Mouse (Mus musculus) hindbrain, embryonic 14.5 days (tissue): ENCODE measurements around the gene Slc25a21. TPM values are rescaled to one million over a fixed set of nuclear protein-coding genes. Genes with fewer than 3 reads are reported as not detected.

ENCODE experiments used
- ATAC-seq: fragments of 200-750 bp; cut with Nextera tagmentation; 2 replicates; pipeline ENCODE4 v1.8.0; 2017; ENCODE audit warnings: moderate number of reproducible peaks, mild to moderate bottlenecking, moderate TSS enrichment, moderate library complexity; ENCODE audit not compliant: low FRiP score
- DNase-seq: peaks from one replicate; pipeline ENCODE4 v3.0.0-alpha.2; 2015; ENCODE audit warnings: low spot score
- H3K27ac ChIP-seq: fragments of 300-500 bp; sonication (generic); 2 replicates; pipeline ENCODE4 v1.5.1; 2014; ENCODE audit warnings: mild to moderate bottlenecking, moderate library complexity
- H3K27me3 ChIP-seq: fragments of 300-500 bp; sonication (generic); 2 replicates; pipeline ENCODE4 v1.6.1; 2014; ENCODE audit warnings: mild to moderate bottlenecking, low read length, mixed read lengths; ENCODE audit not compliant: control insufficient read depth, insufficient read depth
- H3K36me3 ChIP-seq: fragments of 300-500 bp; sonication (generic); replicated peaks from 2 replicates; pipeline ENCODE4 v1.6.1; 2014; ENCODE audit not compliant: control insufficient read depth, insufficient read depth
- H3K4me1 ChIP-seq: fragments of 300-500 bp; sonication (generic); replicated peaks from 2 replicates; pipeline ENCODE4 v1.6.1; 2014; ENCODE audit warnings: antibody characterized with exemption, low read length, mixed read lengths; ENCODE audit not compliant: control insufficient read depth, insufficient read depth
- H3K4me2 ChIP-seq: fragments of 300-500 bp; sonication (generic); replicated peaks from 2 replicates; pipeline ENCODE4 v1.6.1; 2014; ENCODE audit warnings: mild to moderate bottlenecking, moderate library complexity
- H3K4me3 ChIP-seq: fragments of 300-500 bp; sonication (generic); replicated peaks from 2 replicates; pipeline ENCODE4 v1.5.1; 2014; ENCODE audit warnings: mild to moderate bottlenecking, low read length
- H3K9ac ChIP-seq: fragments of 300-500 bp; sonication (generic); 2 replicates; pipeline ENCODE4 v1.6.1; 2014
- H3K9me3 ChIP-seq: fragments of 300-500 bp; sonication (generic); 2 replicates; pipeline ENCODE4 v1.6.1; 2016; ENCODE audit warnings: low read length; ENCODE audit not compliant: control insufficient read depth
- WGBS: fragments of 180-500 bp; shearing (Covaris S2); extraction: QIAGEN DNeasy Blood & Tissue Kit; methylation state at CpG from one replicate; pipeline ENCODE4 v1.1.7; 2014; 5-methylcytosine and 5-hydroxymethylcytosine counted together
- polyA plus RNA-seq: library from polyadenylated mRNA; unstranded; fragments of >200 nt; fragmentation: Nextera tagmentation; extraction: Ambion mirVana; gene quantifications from 2 replicates; pipeline ENCODE4 v1.2.1, GENCODE M21; 2014

The Slc25a21 gene
- polyA plus RNA-seq, 1 experiment from 2014 or later: 0.36 TPM

- Histone ChIP-seq H3K27me3 (no peaks in the 10 kb centered on the region), H3K4me2 (no peak overlapping the region), H3K27ac (no peak overlapping the region), H3K4me1 (no peaks in the 10 kb centered on the region), H3K9ac (no peak overlapping the region), H3K36me3 (no peaks in the 10 kb centered on the region), H3K9me3 (no peaks in the 10 kb centered on the region), H3K4me3 (no peak overlapping the region)
- ATAC-seq (no peak), DNase-seq (no peak)
- WGBS: 67% methylated on average over 3 of the region's 3 CpGs
Observed at GRCm38 (mm10) chr12:57158266-57158665, 39.0 kb downstream of the Slc25a21 start.

GRCm38 (mm10) chr12:57138937-57139336 lies 58.3 kb downstream of the Slc25a21 start:
- Histone ChIP-seq H3K27ac (no peak overlapping the region), H3K4me2 (no peak overlapping the region), H3K9me3 (no peaks in the 10 kb centered on the region), H3K9ac (no peak overlapping the region), H3K36me3 (no peaks in the 10 kb centered on the region), H3K27me3 (no peaks in the 10 kb centered on the region), H3K4me1 (no peaks in the 10 kb centered on the region), H3K4me3 (no peak overlapping the region)
- WGBS: 74% methylated on average over 1 of the region's 1 CpGs
- ATAC-seq: no peak
- DNase-seq: no peak

GRCm38 (mm10) chr12:57137809-57138208 lies 59.5 kb downstream of the Slc25a21 start:
- no peak overlapping the region for H3K27ac ChIP-seq
- H3K4me2 ChIP-seq: no peak overlapping the region
- H3K4me3 ChIP-seq: no peak overlapping the region
- H3K9me3 ChIP-seq: no peaks in the 10 kb centered on the region
- ATAC-seq (no peak), DNase-seq (no peak)
- H3K27me3 ChIP-seq: no peaks in the 10 kb centered on the region
- no peaks in the 10 kb centered on the region for H3K4me1 ChIP-seq
- 88% methylated on average over 2 of the region's 2 CpGs for WGBS
- H3K36me3 ChIP-seq: no peaks in the 10 kb centered on the region
- no peak overlapping the region for H3K9ac ChIP-seq

- Histone ChIP-seq H3K27ac (no peak overlapping the region), H3K4me1 (no peaks in the 10 kb centered on the region), H3K36me3 (no peaks in the 10 kb centered on the region), H3K9ac (no peak overlapping the region), H3K9me3 (no peaks in the 10 kb centered on the region), H3K27me3 (no peaks in the 10 kb centered on the region), H3K4me2 (no peak overlapping the region), H3K4me3 (no peak overlapping the region)
- WGBS: 43% methylated on average over 8 of the region's 8 CpGs
- DNase-seq (no peak), ATAC-seq (no peak)
Observed at GRCm38 (mm10) chr12:57118602-57119001, 78.7 kb downstream of the Slc25a21 start.

GRCm38 (mm10) chr12:57115516-57115915 lies 81.8 kb downstream of the Slc25a21 start:
- DNase-seq (no peak), ATAC-seq (no peak)
- no peaks in the 10 kb centered on the region for H3K9me3 ChIP-seq
- no peak overlapping the region for H3K4me3 ChIP-seq
- H3K36me3 ChIP-seq: no peaks in the 10 kb centered on the region
- WGBS: 91% methylated on average over 10 of the region's 10 CpGs
- H3K9ac ChIP-seq: no peak overlapping the region
- H3K4me1 ChIP-seq: no peaks in the 10 kb centered on the region
- no peaks in the 10 kb centered on the region for H3K27me3 ChIP-seq
- H3K27ac ChIP-seq: no peak overlapping the region
- H3K4me2 ChIP-seq: no peak overlapping the region

- WGBS: 89% methylated on average over 4 of the region's 4 CpGs
Observed at GRCm38 (mm10) chr12:57109363-57109762, 87.9 kb downstream of the Slc25a21 start.

GRCm38 (mm10) chr12:57102322-57102721 lies 95.0 kb downstream of the Slc25a21 start:
- H3K9ac ChIP-seq: no peak overlapping the region
- no peak overlapping the region for H3K4me3 ChIP-seq
- no peak overlapping the region for H3K4me2 ChIP-seq
- H3K27me3 ChIP-seq: no peaks in the 10 kb centered on the region
- H3K4me1 ChIP-seq: no peaks in the 10 kb centered on the region
- ATAC-seq (no peak), DNase-seq (no peak)
- H3K9me3 ChIP-seq: no peaks in the 10 kb centered on the region
- no peaks in the 10 kb centered on the region for H3K36me3 ChIP-seq
- WGBS: 97% methylated on average over 1 of the region's 1 CpGs
- no peak overlapping the region for H3K27ac ChIP-seq

More at GRCm38 (mm10) chr12:57109363-57109762, 87.9 kb downstream of the Slc25a21 start:
- Histone ChIP-seq H3K4me1 (no peaks in the 10 kb centered on the region), H3K27ac (no peak overlapping the region), H3K27me3 (no peaks in the 10 kb centered on the region), H3K36me3 (no peaks in the 10 kb centered on the region), H3K4me3 (no peak overlapping the region), H3K9ac (no peak overlapping the region), H3K9me3 (no peaks in the 10 kb centered on the region), H3K4me2 (no peak overlapping the region)
- ATAC-seq (no peak), DNase-seq (no peak)

- Histone ChIP-seq H3K36me3 (no peaks in the 10 kb centered on the region), H3K4me2 (no peak overlapping the region), H3K9me3 (no peaks in the 10 kb centered on the region), H3K27me3 (no peaks in the 10 kb centered on the region), H3K4me3 (no peak overlapping the region), H3K9ac (no peak overlapping the region), H3K4me1 (no peaks in the 10 kb centered on the region), H3K27ac (no peak overlapping the region)
- WGBS: 90% methylated on average over 4 of the region's 4 CpGs
- DNase-seq (no peak), ATAC-seq (no peak)
Observed at GRCm38 (mm10) chr12:57100549-57100948, 96.7 kb downstream of the Slc25a21 start.

GRCm38 (mm10) chr12:57099066-57099465 lies 98.2 kb downstream of the Slc25a21 start:
- Histone ChIP-seq H3K9me3 (no peaks in the 10 kb centered on the region), H3K9ac (no peak overlapping the region), H3K27ac (no peak overlapping the region), H3K4me3 (no peak overlapping the region), H3K27me3 (no peaks in the 10 kb centered on the region), H3K36me3 (no peaks in the 10 kb centered on the region), H3K4me2 (no peak overlapping the region), H3K4me1 (no peaks in the 10 kb centered on the region)
- DNase-seq (no peak), ATAC-seq (no peak)
- 71% methylated on average over 3 of the region's 3 CpGs for WGBS

- no peaks in the 10 kb centered on the region for H3K27me3 ChIP-seq
- no peaks in the 10 kb centered on the region for H3K36me3 ChIP-seq
- H3K9ac ChIP-seq: no peak overlapping the region
- ATAC-seq (no peak), DNase-seq (no peak)
- no peak overlapping the region for H3K4me3 ChIP-seq
- no peaks in the 10 kb centered on the region for H3K9me3 ChIP-seq
- no peak overlapping the region for H3K4me2 ChIP-seq
- no peaks in the 10 kb centered on the region for H3K4me1 ChIP-seq
- WGBS: 91% methylated on average over 5 of the region's 5 CpGs
- no peak overlapping the region for H3K27ac ChIP-seq
Observed at GRCm38 (mm10) chr12:57098371-57098770, 98.9 kb downstream of the Slc25a21 start.
